Mouse (Mus musculus): ENCODE measurements around the gene Zfp28.

GRCm38 (mm10) chr7:6362268-6363046, 20.6 kb upstream of the Zfp28 start:
- TF ChIP-seq GATA1 (IDR thresholded peaks at IDR 0.05; ENCODE audit: low read length) = no peak
- no peak for TF ChIP-seq TAL1 (IDR thresholded peaks at IDR 0.05; ENCODE audit: low read length)
